Mouse (Mus musculus): ENCODE results near the gene Chmp6. TPM values are rescaled to one million over a fixed set of nuclear protein-coding genes. Genes with fewer than 3 reads are reported as not detected.

Chmp6 gene
- polyA plus RNA-seq, 1 experiment from 2014 or later: 82.0 TPM

DNA sequence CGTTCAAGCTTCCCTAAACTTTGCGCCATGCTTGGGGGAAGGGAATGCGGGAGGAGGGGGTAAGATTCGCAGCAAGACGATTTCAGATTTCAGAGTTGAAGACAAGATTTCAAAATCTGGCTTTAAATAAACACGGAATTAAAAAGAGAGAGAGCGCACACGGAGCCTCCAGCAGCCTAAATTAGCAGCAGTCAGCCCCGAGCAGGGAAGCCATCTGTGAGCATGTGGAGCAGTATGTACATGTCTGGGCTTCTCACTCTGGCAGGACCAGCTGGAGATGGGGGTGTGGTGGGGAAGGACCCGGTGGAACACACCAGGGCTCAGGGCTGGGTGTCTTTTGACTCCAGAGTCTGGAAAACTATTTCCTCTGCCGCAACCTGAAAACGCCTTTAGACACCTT lies 24.0 kb downstream of the Chmp6 start:
- Histone ChIP-seq H3K27ac (ENCODE audit: low read length) (peak overlapping the region; percentile 94), H3K27me3 (ENCODE audit: control insufficient read depth, insufficient read depth, low read length) (no peaks in the 10 kb centered on the region), H3K9ac (ENCODE audit: low read length) (peak overlapping the region; percentile 38; the same call in 1 of the 2 replicates), H3K4me2 (ENCODE audit: low read depth, low read length) (peak overlapping the region; percentile 29; the same call in 1 of the 2 replicates), H3K9me3 (replicated peaks; ENCODE audit: control insufficient read depth, low read length) (no peaks in the 10 kb centered on the region), H3K4me1 (ENCODE audit: control insufficient read depth, insufficient read depth, low read length) (peaks cover 57% of the 10 kb centered on the region), H3K4me3 (replicated peaks; ENCODE audit: low read length) (0 out of 2 replicates have a peak overlapping the region, but pooled peaks have one; percentile 0), H3K36me3 (ENCODE audit: control insufficient read depth, insufficient read depth, low read length) (no peaks in the 10 kb centered on the region)
- peak; percentile 46; the same call in 1 of the 2 replicates for ATAC-seq (ENCODE audit: insufficient read depth, low FRiP score)
- 30% methylated on average over 12 of the region's 12 CpGs for WGBS

DNA sequence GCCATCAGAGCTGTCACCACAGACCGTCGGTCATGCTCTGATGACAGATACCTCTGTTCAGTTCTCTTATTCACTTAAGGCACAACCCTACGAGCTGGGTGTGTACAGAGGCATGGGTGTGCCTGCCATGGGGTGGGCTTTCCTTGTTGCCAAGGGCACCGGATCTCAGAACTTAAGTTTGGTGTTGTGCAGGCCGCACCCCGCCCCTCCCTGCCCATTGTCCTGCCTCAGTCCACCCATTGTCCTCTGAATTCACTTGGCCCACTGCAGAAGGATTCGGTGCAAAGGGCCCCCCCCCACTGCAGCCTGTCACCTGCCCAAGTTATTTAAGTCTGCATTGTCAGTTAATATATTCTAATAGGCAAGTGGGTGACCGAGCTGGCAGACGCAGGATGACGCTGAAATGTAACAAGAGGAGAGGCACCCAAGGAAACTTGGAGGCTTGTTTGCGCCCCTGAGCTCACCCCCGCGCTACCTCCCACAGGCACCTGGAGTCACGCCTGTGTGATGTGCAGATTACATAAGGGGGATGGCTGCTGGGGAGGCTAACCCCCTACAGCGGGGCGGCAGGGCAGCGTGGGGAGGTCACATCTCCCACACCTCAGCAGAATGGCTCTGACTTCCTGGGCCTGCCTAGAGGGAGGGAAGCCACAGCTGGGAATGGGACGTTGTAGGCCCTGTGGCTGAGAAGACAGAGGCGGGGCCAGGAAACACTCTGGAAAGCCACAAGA lies 24.7 kb downstream of the Chmp6 start:
- H3K4me3 ChIP-seq (replicated peaks; ENCODE audit: low read length): no peak overlapping the region
- peak overlapping the region; percentile 38 for H3K9ac ChIP-seq (ENCODE audit: low read length)
- H3K27ac ChIP-seq (ENCODE audit: low read length): peak overlapping the region; percentile 94
- H3K4me1 ChIP-seq (ENCODE audit: control insufficient read depth, insufficient read depth, low read length): peaks cover 57% of the 10 kb centered on the region
- 51% methylated on average over 19 of the region's 19 CpGs for WGBS
- H3K27me3 ChIP-seq (ENCODE audit: control insufficient read depth, insufficient read depth, low read length): no peaks in the 10 kb centered on the region
- peak overlapping the region; percentile 29 for H3K4me2 ChIP-seq (ENCODE audit: low read depth, low read length)
- H3K36me3 ChIP-seq (ENCODE audit: control insufficient read depth, insufficient read depth, low read length): no peaks in the 10 kb centered on the region
- ATAC-seq (ENCODE audit: insufficient read depth, low FRiP score): no peak
- H3K9me3 ChIP-seq (replicated peaks; ENCODE audit: control insufficient read depth, low read length): no peaks in the 10 kb centered on the region

DNA sequence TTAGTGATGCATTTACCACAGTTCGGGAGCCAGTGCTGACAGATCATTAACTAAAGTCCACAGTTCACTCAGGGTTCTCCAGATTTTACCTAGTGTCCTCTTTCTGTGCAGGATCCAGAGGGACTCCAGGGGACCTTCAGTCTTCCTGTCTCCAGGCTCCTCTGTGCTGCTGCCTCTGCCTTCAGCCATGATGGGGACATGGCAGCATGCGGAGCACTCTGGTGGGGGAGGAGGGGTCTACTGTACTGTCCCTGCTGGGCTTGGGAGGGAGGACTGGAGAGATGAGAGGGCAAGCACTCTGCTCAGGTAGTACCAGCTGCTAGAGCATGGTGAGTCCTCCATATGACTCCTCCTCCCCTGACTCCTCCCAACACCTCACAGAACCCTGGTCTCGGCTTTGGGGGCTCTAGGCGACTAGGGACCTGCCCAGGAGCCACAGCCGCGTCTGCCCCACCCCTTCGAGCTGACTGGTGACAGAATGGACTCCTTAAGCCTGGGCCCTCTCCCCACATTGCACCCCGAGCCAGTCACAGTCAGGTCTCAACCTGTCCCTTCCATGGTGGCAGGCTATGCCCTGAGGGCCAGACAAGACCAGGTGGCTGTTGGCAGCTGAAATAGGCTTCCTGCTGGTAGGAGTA lies 26.0 kb downstream of the Chmp6 start:
- peak overlapping the region; percentile 94 for H3K27ac ChIP-seq (ENCODE audit: low read length)

DNA sequence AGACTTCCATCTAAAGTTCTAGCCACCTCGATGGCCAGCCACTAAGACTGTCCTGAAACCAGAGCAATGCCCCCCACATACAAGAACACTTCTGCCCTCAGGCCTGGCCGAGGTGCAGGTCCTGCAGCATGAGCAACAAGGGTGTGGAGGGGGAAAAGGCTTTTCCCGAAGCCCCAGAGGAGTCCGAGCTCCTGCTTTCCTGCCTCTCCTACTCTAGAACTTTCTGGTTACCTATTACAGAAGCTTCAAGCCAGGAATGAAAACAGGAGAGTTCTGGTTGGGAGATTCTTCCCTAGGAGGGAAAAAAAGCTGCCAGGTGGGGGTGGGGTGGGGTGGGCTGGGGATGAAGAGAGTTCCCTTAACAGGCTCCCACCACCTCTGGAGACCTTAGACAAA lies 26.5 kb downstream of the Chmp6 start:
- H3K36me3 ChIP-seq (ENCODE audit: control insufficient read depth, insufficient read depth, low read length): no peaks in the 10 kb centered on the region
- H3K4me1 ChIP-seq (ENCODE audit: control insufficient read depth, insufficient read depth, low read length): peaks cover 66% of the 10 kb centered on the region
- H3K27ac ChIP-seq (ENCODE audit: low read length): peak overlapping the region; percentile 94
- H3K4me2 ChIP-seq (ENCODE audit: low read depth, low read length): no peak overlapping the region
- 60% methylated on average over 4 of the region's 4 CpGs for WGBS
- no peak for ATAC-seq (ENCODE audit: insufficient read depth, low FRiP score)
- no peaks in the 10 kb centered on the region for H3K27me3 ChIP-seq (ENCODE audit: control insufficient read depth, insufficient read depth, low read length)
- H3K9ac ChIP-seq (ENCODE audit: low read length): 0 out of 2 replicates have a peak overlapping the region, but pooled peaks have one; percentile 24
- no peak overlapping the region for H3K4me3 ChIP-seq (replicated peaks; ENCODE audit: low read length)
- no peaks in the 10 kb centered on the region for H3K9me3 ChIP-seq (replicated peaks; ENCODE audit: control insufficient read depth, low read length)

More for the DNA sequence above, 26.0 kb downstream of the Chmp6 start:
- peak overlapping the region; percentile 4; the same call in 1 of the 2 replicates for H3K4me2 ChIP-seq (ENCODE audit: low read depth, low read length)
- H3K27me3 ChIP-seq (ENCODE audit: control insufficient read depth, insufficient read depth, low read length): no peaks in the 10 kb centered on the region
- no peak overlapping the region for H3K4me3 ChIP-seq (replicated peaks; ENCODE audit: low read length)
- WGBS: 46% methylated on average over 8 of the region's 8 CpGs
- peaks cover 62% of the 10 kb centered on the region for H3K4me1 ChIP-seq (ENCODE audit: control insufficient read depth, insufficient read depth, low read length)
- H3K36me3 ChIP-seq (ENCODE audit: control insufficient read depth, insufficient read depth, low read length): no peaks in the 10 kb centered on the region
- H3K9me3 ChIP-seq (replicated peaks; ENCODE audit: control insufficient read depth, low read length): no peaks in the 10 kb centered on the region
- H3K9ac ChIP-seq (ENCODE audit: low read length): peak overlapping the region; percentile 24
- no peak for ATAC-seq (ENCODE audit: insufficient read depth, low FRiP score)

DNA sequence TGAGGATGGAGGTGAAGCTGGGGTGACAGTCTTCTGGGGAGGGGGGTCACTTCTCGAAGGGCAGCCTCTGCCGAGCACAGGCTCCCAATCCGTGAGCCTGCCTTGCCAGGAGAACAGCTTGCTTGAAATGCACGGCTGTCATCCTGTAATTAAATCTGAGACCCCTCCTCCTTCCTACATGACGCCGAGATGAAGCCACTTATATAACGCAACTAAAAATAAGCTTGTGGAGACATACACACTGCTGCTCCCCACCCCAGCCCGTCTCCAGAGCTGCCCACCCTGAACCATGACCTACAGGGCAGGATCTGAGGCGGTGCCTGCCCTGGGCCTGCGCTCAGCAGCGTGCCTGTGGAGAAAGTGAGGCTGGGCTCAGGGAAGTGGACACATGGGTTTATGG lies 26.9 kb downstream of the Chmp6 start:
- no peaks in the 10 kb centered on the region for H3K36me3 ChIP-seq (ENCODE audit: control insufficient read depth, insufficient read depth, low read length)
- no peak overlapping the region for H3K4me2 ChIP-seq (ENCODE audit: low read depth, low read length)
- 0 out of 2 replicates have a peak overlapping the region, but pooled peaks have one; percentile 14 for H3K9ac ChIP-seq (ENCODE audit: low read length)
- no peak overlapping the region for H3K4me3 ChIP-seq (replicated peaks; ENCODE audit: low read length)
- 65% methylated on average over 11 of the region's 11 CpGs for WGBS
- no peaks in the 10 kb centered on the region for H3K27me3 ChIP-seq (ENCODE audit: control insufficient read depth, insufficient read depth, low read length)
- ATAC-seq (ENCODE audit: insufficient read depth, low FRiP score): no peak
- H3K4me1 ChIP-seq (ENCODE audit: control insufficient read depth, insufficient read depth, low read length): peaks cover 71% of the 10 kb centered on the region
- no peaks in the 10 kb centered on the region for H3K9me3 ChIP-seq (replicated peaks; ENCODE audit: control insufficient read depth, low read length)
- no peak overlapping the region for H3K27ac ChIP-seq (ENCODE audit: low read length)

DNA sequence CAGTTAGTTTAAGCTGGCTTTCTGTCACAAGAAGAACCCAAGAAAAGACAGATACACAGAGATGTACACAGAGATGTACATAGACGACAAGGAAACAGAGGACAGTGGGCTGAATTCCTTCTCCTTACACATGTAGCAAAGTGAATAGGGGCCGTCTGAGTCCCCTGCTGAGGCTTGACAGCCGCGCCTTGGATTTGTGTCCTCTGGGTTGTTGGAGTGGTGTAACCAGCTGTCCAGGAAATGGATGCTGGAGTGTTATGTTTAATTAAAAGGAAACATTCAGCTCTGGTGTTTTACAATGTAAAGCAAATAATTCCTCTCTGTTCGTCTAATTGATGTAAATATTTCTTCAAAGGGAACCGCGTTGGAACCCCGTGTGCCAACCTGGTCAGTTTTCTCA lies 28.6 kb downstream of the Chmp6 start:
- H3K27me3 ChIP-seq (ENCODE audit: control insufficient read depth, insufficient read depth, low read length): no peaks in the 10 kb centered on the region
- H3K4me2 ChIP-seq (ENCODE audit: low read depth, low read length): peak overlapping the region; percentile 70
- H3K4me3 ChIP-seq (replicated peaks; ENCODE audit: low read length): peak overlapping the region; percentile 73
- no peak for ATAC-seq (ENCODE audit: insufficient read depth, low FRiP score)
- H3K4me1 ChIP-seq (ENCODE audit: control insufficient read depth, insufficient read depth, low read length): peaks cover 67% of the 10 kb centered on the region
- no peaks in the 10 kb centered on the region for H3K9me3 ChIP-seq (replicated peaks; ENCODE audit: control insufficient read depth, low read length)
- no peaks in the 10 kb centered on the region for H3K36me3 ChIP-seq (ENCODE audit: control insufficient read depth, insufficient read depth, low read length)
- H3K9ac ChIP-seq (ENCODE audit: low read length): peak overlapping the region; percentile 77
- peak overlapping the region; percentile 94 for H3K27ac ChIP-seq (ENCODE audit: low read length)
- WGBS: 3% methylated on average over 8 of the region's 8 CpGs

DNA sequence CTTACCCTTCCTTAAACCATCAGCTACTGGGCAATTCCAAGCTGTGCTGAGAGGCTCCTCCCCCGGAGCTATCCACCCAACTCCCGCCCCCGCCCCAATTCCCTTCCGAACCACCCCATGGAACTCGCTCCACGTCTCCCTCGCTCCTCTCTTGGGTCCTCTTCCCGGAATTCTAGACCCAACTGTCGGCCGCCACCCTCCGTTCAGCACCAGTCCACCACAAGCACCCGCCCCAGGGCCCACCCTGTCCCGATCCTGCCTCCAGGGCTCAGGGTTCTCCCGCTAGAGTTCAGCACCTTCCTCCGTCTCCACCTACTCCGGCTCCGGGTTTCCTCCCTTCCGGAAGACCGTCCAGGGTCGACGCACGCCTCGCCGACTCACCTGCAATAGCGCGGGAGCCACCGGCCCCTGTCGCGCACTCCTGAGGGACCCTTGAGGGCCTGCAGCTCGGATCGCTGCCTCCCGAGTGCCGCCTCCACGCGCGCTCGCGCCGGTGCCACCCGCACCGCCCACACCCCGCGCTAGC lies 29.0 kb downstream of the Chmp6 start:
- Histone ChIP-seq H3K9ac (ENCODE audit: low read length) (peak overlapping the region; percentile 77), H3K9me3 (replicated peaks; ENCODE audit: control insufficient read depth, low read length) (no peaks in the 10 kb centered on the region)

DNA sequence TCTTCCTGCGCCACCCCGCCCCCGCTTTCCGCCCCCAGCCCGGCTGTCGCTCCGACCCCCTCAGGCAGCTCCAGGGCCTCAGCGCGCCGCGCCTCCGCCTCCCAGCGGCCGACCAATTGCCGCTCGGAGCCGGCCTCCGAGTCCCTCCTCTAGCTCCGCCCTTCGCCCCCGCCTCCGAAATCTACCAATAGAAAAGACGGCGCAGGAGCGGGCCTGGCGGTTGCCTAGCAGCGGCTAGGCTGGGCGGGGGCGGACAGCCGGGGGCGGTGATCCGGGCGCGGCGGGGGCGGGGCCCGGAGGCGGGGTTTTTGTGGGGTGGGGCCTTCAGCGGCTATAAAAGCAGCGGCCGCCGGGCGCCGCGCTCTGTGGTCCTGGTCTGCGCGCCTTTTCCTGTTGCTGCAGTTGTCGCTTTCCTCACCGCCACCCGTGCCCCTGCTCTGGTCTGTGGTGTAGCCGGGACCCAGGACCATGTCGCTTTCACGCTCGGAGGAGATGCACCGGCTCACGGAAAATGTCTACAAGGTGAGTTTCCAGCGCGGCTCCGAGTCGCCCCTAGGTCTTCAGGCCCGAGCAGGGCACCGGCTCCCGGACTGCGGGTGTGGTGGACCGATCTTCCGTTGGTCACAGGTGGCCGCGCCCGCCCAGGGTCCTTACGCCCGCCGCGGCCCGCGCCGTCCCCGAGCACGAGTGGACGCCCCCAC lies 29.6 kb downstream of the Chmp6 start, which contains the start of gene Baiap2:
Gene Baiap2, plus strand, starts transcription at position 37 of the 701 bp plus-strand sequence.
- H3K4me2 ChIP-seq (ENCODE audit: low read depth, low read length): peak within 1 kb of the TSS; percentile 96
- H3K27ac ChIP-seq (ENCODE audit: low read length): peak within 1 kb of the TSS; percentile 94
- peaks cover 56% of the 10 kb centered on the region for H3K4me1 ChIP-seq (ENCODE audit: control insufficient read depth, insufficient read depth, low read length)
- under 1% methylated on average over 76 of the region's 79 CpGs for WGBS
- H3K9ac ChIP-seq (ENCODE audit: low read length): peak within 1 kb of the TSS; percentile 90
- H3K27me3 ChIP-seq (ENCODE audit: control insufficient read depth, insufficient read depth, low read length): no peaks in the 10 kb centered on the region
- ATAC-seq (ENCODE audit: insufficient read depth, low FRiP score): peak; percentile 95
- no peaks in the 10 kb centered on the region for H3K36me3 ChIP-seq (ENCODE audit: control insufficient read depth, insufficient read depth, low read length)
- peak within 1 kb of the TSS; percentile 81 for H3K4me3 ChIP-seq (replicated peaks; ENCODE audit: low read length)
- no peaks in the 10 kb centered on the region for H3K9me3 ChIP-seq (replicated peaks; ENCODE audit: control insufficient read depth, low read length)

More for the DNA sequence above, 29.0 kb downstream of the Chmp6 start:
- peaks cover 62% of the 10 kb centered on the region for H3K4me1 ChIP-seq (ENCODE audit: control insufficient read depth, insufficient read depth, low read length)
- peak overlapping the region; percentile 73 for H3K4me3 ChIP-seq (replicated peaks; ENCODE audit: low read length)
- peak overlapping the region; percentile 70 for H3K4me2 ChIP-seq (ENCODE audit: low read depth, low read length)
- H3K27me3 ChIP-seq (ENCODE audit: control insufficient read depth, insufficient read depth, low read length): no peaks in the 10 kb centered on the region
- H3K36me3 ChIP-seq (ENCODE audit: control insufficient read depth, insufficient read depth, low read length): no peaks in the 10 kb centered on the region
- H3K27ac ChIP-seq (ENCODE audit: low read length): peak overlapping the region; percentile 94
- under 1% methylated on average over 43 of the region's 43 CpGs for WGBS
- ATAC-seq (ENCODE audit: insufficient read depth, low FRiP score): peak; percentile 70
